Mouse (Mus musculus) neural tube, embryonic 11.5 days (tissue): ENCODE measurements at regions not wholly inside any gene's neighbourhood (a gene's known extent, or its start where the extent isn't known, plus 50 kb on each side); places are given as distances from the start of the nearest gene placed in this dataset.
A peak's percentile ranks its signal among the peaks of the same experiment; 100 is the strongest.

Experiments used
- ATAC-seq: fragments of 200-750 bp; cut with Nextera tagmentation; 2 replicates; pipeline ENCODE4 v1.8.0; 2017; ENCODE audit warnings: moderate number of reproducible peaks, mild to moderate bottlenecking, moderate TSS enrichment, moderate library complexity; ENCODE audit not compliant: insufficient read depth, low FRiP score, low TSS enrichment
- DNase-seq: peaks from one replicate; pipeline ENCODE4 v3.0.0-alpha.2; 2015; ENCODE audit warnings: low spot score
- H3K27ac ChIP-seq: fragments of 300-500 bp; sonication (generic); 2 replicates; pipeline ENCODE4 v1.5.1; 2014; ENCODE audit warnings: low read depth, mild to moderate bottlenecking, low read length
- H3K27me3 ChIP-seq: fragments of 300-500 bp; sonication (generic); 2 replicates; pipeline ENCODE4 v1.6.1; 2014; ENCODE audit warnings: mild to moderate bottlenecking, low read length, mixed read lengths; ENCODE audit not compliant: control insufficient read depth, insufficient read depth
- H3K36me3 ChIP-seq: fragments of 300-500 bp; sonication (generic); 2 replicates; pipeline ENCODE4 v1.6.1; 2014; ENCODE audit warnings: mild to moderate bottlenecking, low read length, moderate library complexity, mixed read lengths; ENCODE audit not compliant: control insufficient read depth, insufficient read depth
- H3K4me1 ChIP-seq: fragments of 300-500 bp; sonication (generic); 2 replicates; pipeline ENCODE4 v1.6.1; 2014; ENCODE audit warnings: low read length, mixed read lengths; ENCODE audit not compliant: control insufficient read depth, insufficient read depth
- H3K4me2 ChIP-seq: fragments of 300-500 bp; sonication (generic); 2 replicates; pipeline ENCODE4 v1.6.1; 2014; ENCODE audit warnings: low read depth, mild to moderate bottlenecking, moderate library complexity
- H3K4me3 ChIP-seq: fragments of 300-500 bp; sonication (generic); 2 replicates; pipeline ENCODE4 v1.5.1; 2014; ENCODE audit warnings: low read depth, low read length
- H3K9ac ChIP-seq: fragments of 300-500 bp; sonication (generic); 2 replicates; pipeline ENCODE4 v1.6.1; 2014; ENCODE audit warnings: mild to moderate bottlenecking, low read length
- H3K9me3 ChIP-seq: fragments of 300-500 bp; sonication (generic); 2 replicates; pipeline ENCODE4 v1.6.1; 2016; ENCODE audit warnings: low read length; ENCODE audit not compliant: control insufficient read depth
- WGBS: fragments of 180-500 bp; shearing (Covaris S2); extraction: QIAGEN DNeasy Blood & Tissue Kit; methylation state at CpG from one replicate; pipeline ENCODE4 v1.1.7; 2014; 5-methylcytosine and 5-hydroxymethylcytosine counted together

DNA sequence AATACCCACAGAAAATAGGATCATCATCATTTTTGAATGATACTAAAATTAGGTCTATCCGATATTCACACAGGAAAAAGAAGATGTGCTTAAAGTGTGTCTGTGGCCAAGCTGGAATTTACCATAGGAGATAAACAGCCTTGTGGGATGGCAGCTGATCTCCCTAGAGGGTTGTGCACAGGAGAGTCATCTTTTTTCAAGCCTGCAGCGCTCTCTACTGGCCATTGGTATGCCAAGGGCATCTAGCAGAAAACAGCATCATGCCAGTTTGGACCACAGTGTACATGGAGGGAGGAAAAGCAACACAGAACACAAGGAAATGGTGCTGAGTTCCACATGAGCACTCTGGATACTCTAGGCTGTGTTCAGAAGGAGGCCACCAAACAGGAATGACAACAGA lies 74.1 kb upstream of the Diaph3 start:
- WGBS: 40% methylated on average over 2 of the region's 2 CpGs
- DNase-seq (peak; percentile 64), ATAC-seq (peak; percentile 78)
- Histone ChIP-seq H3K27me3 (no peaks in the 10 kb centered on the region), H3K4me2 (no peak overlapping the region), H3K4me3 (no peak overlapping the region), H3K4me1 (no peaks in the 10 kb centered on the region), H3K36me3 (no peaks in the 10 kb centered on the region), H3K9ac (no peak overlapping the region), H3K9me3 (no peaks in the 10 kb centered on the region), H3K27ac (no peak overlapping the region)

DNA sequence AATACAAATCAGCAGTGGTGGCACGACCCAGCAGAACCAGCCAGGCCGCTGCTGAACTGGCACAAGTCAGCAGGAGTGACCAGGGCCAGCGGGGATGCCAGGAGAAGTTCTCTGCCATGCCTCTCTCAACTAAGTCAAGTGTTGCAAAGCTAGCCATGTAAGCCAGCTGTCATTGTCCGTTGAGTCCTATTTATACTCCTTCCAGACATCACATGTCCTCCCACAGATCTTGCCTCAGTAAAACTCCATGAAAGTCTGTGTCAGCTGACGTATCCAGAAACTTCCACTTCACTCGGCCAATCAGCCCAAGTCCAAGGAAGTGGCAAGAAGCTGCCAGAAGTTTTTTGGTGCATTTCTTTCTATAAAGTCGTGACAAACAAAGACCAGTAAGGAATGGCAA lies 76.0 kb upstream of the Diaph3 start:
- ATAC-seq (no peak), DNase-seq (no peak)
- WGBS: 79% methylated on average over 7 of the region's 7 CpGs
- Histone ChIP-seq H3K36me3 (no peaks in the 10 kb centered on the region), H3K27ac (no peak overlapping the region), H3K4me2 (no peak overlapping the region), H3K27me3 (no peaks in the 10 kb centered on the region), H3K9me3 (no peaks in the 10 kb centered on the region), H3K4me3 (no peak overlapping the region), H3K9ac (no peak overlapping the region), H3K4me1 (no peaks in the 10 kb centered on the region)

DNA sequence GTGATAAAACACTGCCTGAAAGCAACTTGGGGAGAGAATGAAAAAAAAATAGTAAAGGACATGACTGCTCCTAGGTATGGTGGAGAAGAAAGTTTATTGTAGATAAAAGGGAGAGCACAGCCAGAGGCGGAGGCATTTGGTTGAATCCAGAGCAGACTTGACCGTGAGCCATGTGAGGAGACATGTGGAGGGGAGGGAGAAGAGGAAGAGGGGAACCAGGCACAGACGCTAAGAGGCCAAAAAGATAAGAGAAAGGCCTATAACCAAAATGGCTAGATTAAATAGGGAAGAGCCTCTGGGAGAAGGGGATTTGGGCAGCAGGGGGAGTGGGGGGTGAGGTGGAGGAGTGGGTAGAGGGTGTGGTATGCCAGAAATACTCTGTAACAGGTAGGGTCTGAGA lies 78.9 kb upstream of the Diaph3 start:
- Histone ChIP-seq H3K4me1 (no peaks in the 10 kb centered on the region), H3K9ac (no peak overlapping the region), H3K4me3 (no peak overlapping the region), H3K27ac (no peak overlapping the region), H3K36me3 (no peaks in the 10 kb centered on the region), H3K4me2 (no peak overlapping the region), H3K27me3 (no peaks in the 10 kb centered on the region), H3K9me3 (no peaks in the 10 kb centered on the region)
- no peak for ATAC-seq
- WGBS: 90% methylated on average over 3 of the region's 3 CpGs
- DNase-seq: no peak

DNA sequence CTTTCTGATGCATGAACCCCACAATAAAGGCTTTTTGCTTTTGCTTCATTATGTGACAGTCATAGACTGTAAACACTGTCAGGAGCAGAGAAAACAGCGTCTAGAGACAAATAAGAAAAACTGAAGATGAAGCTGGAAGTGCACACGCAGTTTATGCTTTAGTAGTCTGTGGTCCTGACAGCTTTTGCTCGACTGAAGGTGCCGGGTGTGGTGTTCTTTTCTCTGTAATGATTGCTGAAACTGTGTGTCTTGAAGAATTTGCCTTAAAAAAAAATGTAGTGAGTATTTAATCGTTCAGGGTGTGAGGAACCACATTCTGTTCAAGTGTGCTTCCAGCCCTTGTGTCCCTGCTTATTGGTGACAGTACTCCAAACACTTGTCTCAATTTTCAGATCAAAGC lies 83.8 kb upstream of the Diaph3 start:
- Histone ChIP-seq H3K4me2 (no peak overlapping the region), H3K4me1 (no peaks in the 10 kb centered on the region), H3K9ac (no peak overlapping the region), H3K27ac (no peak overlapping the region), H3K36me3 (no peaks in the 10 kb centered on the region), H3K27me3 (no peaks in the 10 kb centered on the region), H3K9me3 (no peaks in the 10 kb centered on the region), H3K4me3 (no peak overlapping the region)
- no peak for DNase-seq
- no peak for ATAC-seq
- 80% methylated on average over 5 of the region's 5 CpGs for WGBS

DNA sequence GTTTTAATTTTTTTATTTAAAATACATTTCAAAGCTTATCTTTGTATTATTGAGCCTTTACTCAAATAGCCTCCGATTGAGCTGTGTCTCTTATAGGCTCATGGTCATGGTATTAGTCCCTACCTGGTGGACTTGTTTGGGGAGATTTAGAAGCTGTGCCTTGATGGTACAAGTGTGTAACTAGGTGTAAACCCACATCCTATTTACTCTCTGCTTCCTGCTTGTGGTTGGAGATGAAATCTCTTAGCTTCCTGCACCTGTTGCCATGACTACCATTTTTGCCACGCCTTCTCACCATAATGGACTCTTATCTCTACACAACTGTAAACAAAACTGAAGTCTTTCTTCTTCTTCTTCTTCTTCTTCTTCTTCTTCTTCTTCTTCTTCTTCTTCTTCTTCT lies 108.2 kb upstream of the Diaph3 start:
- H3K27ac ChIP-seq: no peak overlapping the region
- no peak overlapping the region for H3K4me2 ChIP-seq
- no peak overlapping the region for H3K9ac ChIP-seq
- ATAC-seq (no peak), DNase-seq (no peak)
- no peaks in the 10 kb centered on the region for H3K36me3 ChIP-seq
- no peaks in the 10 kb centered on the region for H3K9me3 ChIP-seq
- no peak overlapping the region for H3K4me3 ChIP-seq
- WGBS: 81% methylated on average over 2 of the region's 2 CpGs
- no peaks in the 10 kb centered on the region for H3K4me1 ChIP-seq
- H3K27me3 ChIP-seq: no peaks in the 10 kb centered on the region

DNA sequence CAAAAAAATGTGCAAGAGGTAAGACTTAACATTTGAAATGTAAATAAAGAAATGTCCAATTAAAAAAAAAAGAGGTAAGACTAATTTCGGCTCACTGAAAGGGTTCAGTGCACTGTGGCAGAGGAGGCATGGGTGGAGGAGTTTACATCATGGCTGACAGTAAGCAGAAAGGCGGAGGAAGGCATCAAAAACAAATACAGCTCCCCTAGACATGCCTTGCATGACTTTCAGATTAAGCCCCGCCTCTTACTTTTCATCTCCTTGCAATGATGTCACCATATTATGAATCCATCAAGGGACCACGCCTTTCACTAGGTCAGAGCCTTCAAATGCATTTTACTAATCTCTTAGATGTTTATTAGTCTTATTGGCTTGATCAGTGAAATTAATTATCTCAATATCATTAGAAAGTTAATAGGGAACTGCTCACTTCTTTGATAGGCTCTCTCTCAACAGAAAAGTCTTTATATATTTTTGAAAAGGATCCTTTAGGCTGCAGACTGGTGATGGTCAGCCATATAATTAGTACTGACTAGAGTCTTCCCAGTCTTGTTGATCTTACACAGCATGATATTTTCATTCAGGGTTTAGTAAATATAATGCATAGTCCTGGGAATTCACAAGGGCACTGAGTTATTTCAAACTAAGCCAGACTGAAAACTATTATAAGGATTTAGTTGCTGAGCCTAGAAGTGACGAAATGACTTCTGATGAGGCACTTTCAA lies 114.6 kb upstream of the Diaph3 start:
- H3K9me3 ChIP-seq: no peaks in the 10 kb centered on the region
- H3K36me3 ChIP-seq: no peaks in the 10 kb centered on the region
- no peak overlapping the region for H3K27ac ChIP-seq
- H3K4me2 ChIP-seq: no peak overlapping the region
- 85% methylated on average over 5 of the region's 5 CpGs for WGBS
- DNase-seq (no peak), ATAC-seq (no peak)
- H3K27me3 ChIP-seq: no peaks in the 10 kb centered on the region
- H3K4me1 ChIP-seq: no peaks in the 10 kb centered on the region
- no peak overlapping the region for H3K9ac ChIP-seq
- H3K4me3 ChIP-seq: no peak overlapping the region

DNA sequence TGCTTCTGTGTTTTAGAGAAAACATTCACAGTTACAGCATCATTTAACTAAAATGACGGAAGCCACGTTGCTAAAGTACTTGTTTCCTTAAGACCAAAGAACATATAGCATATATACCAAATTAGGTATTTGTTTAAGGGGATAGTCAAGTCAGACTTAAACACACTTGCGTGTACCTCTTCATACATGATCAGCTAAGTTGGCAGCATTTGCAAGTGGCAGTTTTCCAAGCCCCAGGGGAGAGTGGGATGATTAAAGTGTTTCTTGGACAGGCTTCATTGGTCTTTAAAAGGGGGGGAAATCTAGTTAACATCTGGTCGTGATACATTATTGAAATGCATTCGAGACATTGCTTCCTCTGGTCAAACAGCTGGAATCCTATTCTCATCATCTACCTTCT lies 120.7 kb upstream of the Diaph3 start:
- Histone ChIP-seq H3K4me3 (no peak overlapping the region), H3K36me3 (no peaks in the 10 kb centered on the region), H3K27ac (no peak overlapping the region), H3K4me2 (no peak overlapping the region), H3K9me3 (no peaks in the 10 kb centered on the region), H3K27me3 (no peaks in the 10 kb centered on the region), H3K9ac (no peak overlapping the region), H3K4me1 (no peaks in the 10 kb centered on the region)
- DNase-seq (no peak), ATAC-seq (no peak)
- WGBS: 76% methylated on average over 5 of the region's 5 CpGs

DNA sequence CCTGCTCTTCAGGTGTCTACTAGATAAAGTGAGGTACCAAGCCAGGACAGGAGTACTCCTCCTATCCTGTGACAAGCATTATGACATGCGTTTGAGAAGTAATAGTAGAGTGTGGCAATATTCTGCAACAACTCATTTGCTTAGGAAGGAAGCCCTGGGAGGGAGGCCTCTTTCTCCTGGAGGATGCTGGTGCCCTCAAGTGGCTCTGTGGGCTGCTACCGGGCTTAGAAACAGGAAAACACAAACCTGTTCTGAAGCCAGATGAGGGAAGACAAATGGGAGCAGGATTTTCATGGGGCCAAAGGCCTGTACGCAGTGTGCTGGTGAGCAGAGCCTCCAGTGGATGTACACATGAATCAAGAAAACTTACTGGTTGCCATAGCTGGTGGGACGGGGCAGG lies 123.8 kb upstream of the Diaph3 start:
- H3K36me3 ChIP-seq: no peaks in the 10 kb centered on the region
- H3K4me3 ChIP-seq: no peak overlapping the region
- 80% methylated on average over 4 of the region's 4 CpGs for WGBS
- no peaks in the 10 kb centered on the region for H3K4me1 ChIP-seq
- no peaks in the 10 kb centered on the region for H3K27me3 ChIP-seq
- H3K9ac ChIP-seq: no peak overlapping the region
- H3K4me2 ChIP-seq: no peak overlapping the region
- H3K27ac ChIP-seq: no peak overlapping the region
- no peak for DNase-seq
- no peak for ATAC-seq
- no peaks in the 10 kb centered on the region for H3K9me3 ChIP-seq

DNA sequence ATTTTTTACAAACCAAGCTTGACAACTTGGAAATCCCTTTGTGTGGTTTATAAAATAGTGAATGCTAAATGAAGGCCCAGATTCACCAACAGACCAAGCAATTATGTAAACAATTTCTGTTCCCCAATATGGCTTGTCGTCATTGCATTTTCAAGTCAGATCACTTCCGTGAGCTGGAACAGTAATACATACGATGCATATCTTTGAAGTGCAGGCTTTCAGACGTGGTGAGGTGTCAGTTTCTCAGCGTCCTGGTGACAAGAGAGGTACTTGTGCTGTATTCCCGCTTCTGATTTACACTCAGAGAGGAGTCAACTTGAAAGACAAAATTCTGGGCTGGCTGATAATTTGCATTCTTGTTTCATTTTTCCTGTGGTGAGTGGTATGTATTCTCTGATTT lies 125.3 kb upstream of the Diaph3 start:
- ATAC-seq (no peak), DNase-seq (no peak)
- Histone ChIP-seq H3K27me3 (no peaks in the 10 kb centered on the region), H3K4me1 (no peaks in the 10 kb centered on the region), H3K4me2 (no peak overlapping the region), H3K9me3 (no peaks in the 10 kb centered on the region), H3K36me3 (no peaks in the 10 kb centered on the region), H3K27ac (no peak overlapping the region), H3K4me3 (no peak overlapping the region), H3K9ac (no peak overlapping the region)
- 63% methylated on average over 6 of the region's 6 CpGs for WGBS
